Mouse (Mus musculus): ENCODE results near the gene Vmn2r65.

Gene Vmn2r65

DNA sequence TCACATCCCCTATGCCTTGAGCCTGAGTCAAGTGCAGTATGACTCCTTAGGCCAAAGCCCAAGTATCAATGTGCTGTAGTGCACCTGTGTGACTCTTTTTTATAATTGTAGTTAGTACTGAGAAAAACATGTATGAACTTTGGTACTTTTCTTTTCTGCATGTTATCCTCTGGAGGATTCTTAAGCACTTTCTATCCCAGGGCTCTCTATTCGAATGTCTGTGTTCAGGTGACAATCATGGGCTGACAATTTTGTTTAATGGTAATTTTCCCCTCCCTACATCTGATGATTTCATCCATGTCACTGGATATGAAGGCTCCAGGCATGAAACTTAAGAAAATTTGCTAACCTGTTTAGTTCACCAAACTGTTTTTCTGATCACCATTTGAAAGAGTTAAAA, at the start of gene Vmn2r65:
Vmn2r65 (minus strand) TSS at position 101 of the 400 bp plus-strand sequence.
- no peak for DNase-seq (ENCODE audit: extremely low spot score)

DNA sequence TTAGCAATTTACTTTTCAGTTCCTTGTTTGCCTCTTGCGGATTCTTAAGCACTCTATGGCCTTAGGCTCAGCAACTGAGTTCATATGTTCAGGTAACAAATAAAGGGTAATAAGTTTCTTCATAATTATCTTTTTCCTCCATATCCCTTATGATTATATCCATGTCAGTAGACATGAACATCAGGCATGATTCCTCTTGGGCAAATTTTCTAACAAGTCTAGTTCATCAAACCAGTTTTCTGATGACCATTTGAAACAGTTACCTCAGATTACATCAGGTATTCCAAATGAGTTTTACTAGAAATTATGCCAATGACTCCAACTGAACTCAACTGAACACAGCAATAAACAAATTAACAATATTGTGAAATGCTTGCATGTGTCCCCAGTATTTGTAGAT, 48.3 kb upstream of the Vmn2r65 start, which contains the start of gene Vmn2r66:
Vmn2r66 (minus strand) TSS at position 101 of the 400 bp plus-strand sequence.
- no peak for DNase-seq (ENCODE audit: extremely low spot score)

DNA sequence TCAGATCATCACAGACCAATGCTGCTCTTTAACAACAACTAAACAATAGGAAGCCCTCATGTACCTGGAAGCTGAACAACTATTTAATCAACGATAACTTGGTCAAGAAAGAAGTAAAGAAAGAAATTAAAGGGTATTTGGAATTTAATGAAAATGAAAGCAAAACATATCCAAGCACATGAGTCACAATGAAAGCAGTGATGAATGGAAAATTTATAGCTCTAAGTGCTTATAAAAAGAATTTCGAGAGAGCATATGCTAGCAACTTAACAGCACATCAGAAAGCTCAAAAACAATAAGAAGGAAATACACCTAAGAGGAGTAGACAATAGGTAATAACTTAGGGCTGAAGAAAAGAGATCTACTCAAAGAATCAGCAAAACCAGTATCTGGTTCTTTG, 32.8 kb upstream of the Vmn2r65 start:
- no peak for DNase-seq (ENCODE audit: extremely low spot score)

Data from embryo, embryonic 9.5 days (tissue).